Mouse (Mus musculus) kidney, embryonic 14.5 days (tissue): ENCODE results near the gene Sbds. TPM values are rescaled to one million over a fixed set of nuclear protein-coding genes. Genes with fewer than 3 reads are reported as not detected.

Experiments
- ATAC-seq: fragments of 200-750 bp; cut with Nextera tagmentation; 2 replicates; pipeline ENCODE4 v1.8.0; 2017; ENCODE audit warnings: moderate number of reproducible peaks, mild to moderate bottlenecking, moderate TSS enrichment, moderate library complexity; ENCODE audit not compliant: low FRiP score, low TSS enrichment
- H3K27ac ChIP-seq: fragments of 300-500 bp; sonication (generic); 2 replicates; pipeline ENCODE4 v1.5.1; 2014; ENCODE audit warnings: low read depth, mild to moderate bottlenecking, low read length, moderate library complexity, mixed read lengths
- H3K27me3 ChIP-seq: fragments of 300-500 bp; sonication (generic); 2 replicates; pipeline ENCODE4 v1.6.1; 2014; ENCODE audit warnings: mild to moderate bottlenecking, low read length; ENCODE audit not compliant: control insufficient read depth, insufficient read depth
- H3K36me3 ChIP-seq: fragments of 300-500 bp; sonication (generic); 2 replicates; pipeline ENCODE4 v1.6.1; 2014; ENCODE audit warnings: low read length, mixed read lengths; ENCODE audit not compliant: control insufficient read depth, insufficient read depth
- H3K4me1 ChIP-seq: fragments of 300-500 bp; sonication (generic); 2 replicates; pipeline ENCODE4 v1.6.1; 2014; ENCODE audit warnings: low read length, mixed read lengths; ENCODE audit not compliant: control insufficient read depth, insufficient read depth
- H3K4me2 ChIP-seq: fragments of 300-500 bp; sonication (generic); replicated peaks from 2 replicates; pipeline ENCODE4 v1.6.1; 2014; ENCODE audit warnings: low read depth, mild to moderate bottlenecking, low read length
- H3K4me3 ChIP-seq: fragments of 300-500 bp; sonication (generic); 2 replicates; pipeline ENCODE4 v1.5.1; 2014; ENCODE audit warnings: mild to moderate bottlenecking, low read length
- H3K9ac ChIP-seq: fragments of 300-500 bp; sonication (generic); 2 replicates; pipeline ENCODE4 v1.6.1; 2014; ENCODE audit warnings: low read depth, mild to moderate bottlenecking, low read length, moderate library complexity
- H3K9me3 ChIP-seq: fragments of 300-500 bp; sonication (generic); 2 replicates; pipeline ENCODE4 v1.6.1; 2016; ENCODE audit warnings: low read length; ENCODE audit not compliant: control insufficient read depth
- WGBS: fragments of 180-500 bp; shearing (Covaris S2); extraction: QIAGEN DNeasy Blood & Tissue Kit; methylation state at CpG from one replicate; pipeline ENCODE4 v1.1.7; 2014; 5-methylcytosine and 5-hydroxymethylcytosine counted together
- polyA plus RNA-seq: library from polyadenylated mRNA; unstranded; fragments of >200 nt; fragmentation: Nextera tagmentation; extraction: Ambion mirVana; gene quantifications from 2 replicates; pipeline ENCODE4 v1.2.1, GENCODE M21; 2014

Gene Sbds
- polyA plus RNA-seq, 1 experiment from 2014 or later: 55.4 TPM

GRCm38 (mm10) chr5:130197981-130198380, 57.3 kb downstream of the Sbds start:
- Histone ChIP-seq H3K36me3 (peaks cover 44% of the 10 kb centered on the region), H3K4me3 (no peak overlapping the region), H3K27ac (no peak overlapping the region; the same call in 1 of the 2 replicates), H3K9ac (no peak overlapping the region), H3K27me3 (no peaks in the 10 kb centered on the region), H3K4me1 (no peaks in the 10 kb centered on the region), H3K4me2 (no peak overlapping the region), H3K9me3 (no peaks in the 10 kb centered on the region)
- WGBS: 73% methylated on average over 7 of the region's 7 CpGs
- no peak for ATAC-seq

GRCm38 (mm10) chr5:130197454-130197853, 57.9 kb downstream of the Sbds start:
- no peak overlapping the region for H3K9ac ChIP-seq
- no peak overlapping the region for H3K4me2 ChIP-seq
- H3K36me3 ChIP-seq: peaks cover 44% of the 10 kb centered on the region
- no peaks in the 10 kb centered on the region for H3K9me3 ChIP-seq
- 56% methylated on average over 3 of the region's 3 CpGs for WGBS
- ATAC-seq: no peak
- H3K27me3 ChIP-seq: no peaks in the 10 kb centered on the region
- H3K4me3 ChIP-seq: no peak overlapping the region
- H3K27ac ChIP-seq: no peak overlapping the region
- no peaks in the 10 kb centered on the region for H3K4me1 ChIP-seq

DNA sequence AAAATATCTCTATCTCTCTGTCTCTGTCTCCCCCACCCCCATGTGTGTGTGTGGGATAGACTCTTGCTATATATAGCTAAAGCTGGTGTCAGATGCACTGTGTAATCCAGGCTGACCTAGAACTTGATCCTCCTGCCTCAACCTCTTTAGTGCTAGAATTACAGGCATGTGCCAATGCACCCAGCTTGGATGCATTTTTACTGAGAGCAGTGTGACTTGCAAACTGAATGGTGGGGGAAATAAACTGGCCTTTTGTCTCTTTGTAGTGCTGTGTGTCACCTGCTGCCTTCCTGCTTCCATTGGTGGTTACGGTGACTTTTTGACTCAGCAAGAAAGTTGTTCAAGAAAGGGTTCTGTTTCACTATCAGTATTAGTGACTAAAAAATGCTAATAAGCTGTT, 59.0 kb downstream of the Sbds start:
- Histone ChIP-seq H3K27ac (no peak overlapping the region), H3K36me3 (peaks cover 51% of the 10 kb centered on the region), H3K4me2 (no peak overlapping the region), H3K9ac (no peak overlapping the region), H3K9me3 (no peaks in the 10 kb centered on the region), H3K4me1 (no peaks in the 10 kb centered on the region), H3K4me3 (no peak overlapping the region), H3K27me3 (no peaks in the 10 kb centered on the region)
- WGBS: 67% methylated on average over 1 of the region's 1 CpGs
- ATAC-seq: peak; percentile 33

Other genes with a start within 250 kb of the Sbds start
- gene Asl, start 226.3 kb downstream of the Sbds start, polyA plus RNA-seq: 40.3 and 46.4 TPM in 2 replicates
- 24.5 and 31.2 TPM in 2 replicates for gene Crcp, start 226.2 kb downstream of the Sbds start, polyA plus RNA-seq
- 61.8 and 70.7 TPM in 2 replicates for gene Tpst1, start 182.2 kb downstream of the Sbds start, polyA plus RNA-seq
- 2.2 and 4.3 TPM in 2 replicates for gene Kctd7, start 110.7 kb downstream of the Sbds start, polyA plus RNA-seq
- gene Rabgef1, start 83.7 kb downstream of the Sbds start, polyA plus RNA-seq: 21.0 and 26.7 TPM in 2 replicates
- gene Tmem248, start 38.4 kb downstream of the Sbds start, polyA plus RNA-seq: 42.2 and 45.9 TPM in 2 replicates
- 18.3 and 30.2 TPM in 2 replicates for gene Tyw1, start 89 bp upstream of the Sbds start, polyA plus RNA-seq
- gene Caln1, start 113.9 kb upstream of the Sbds start, polyA plus RNA-seq: 0.27 and 0.57 TPM in 2 replicates
- not detected in 2 replicates for gene A330070K13Rik, start 129.1 kb upstream of the Sbds start, polyA plus RNA-seq